Mouse (Mus musculus): Measurements from ENCODE around the gene Fam227b.

The Fam227b gene

DNA sequence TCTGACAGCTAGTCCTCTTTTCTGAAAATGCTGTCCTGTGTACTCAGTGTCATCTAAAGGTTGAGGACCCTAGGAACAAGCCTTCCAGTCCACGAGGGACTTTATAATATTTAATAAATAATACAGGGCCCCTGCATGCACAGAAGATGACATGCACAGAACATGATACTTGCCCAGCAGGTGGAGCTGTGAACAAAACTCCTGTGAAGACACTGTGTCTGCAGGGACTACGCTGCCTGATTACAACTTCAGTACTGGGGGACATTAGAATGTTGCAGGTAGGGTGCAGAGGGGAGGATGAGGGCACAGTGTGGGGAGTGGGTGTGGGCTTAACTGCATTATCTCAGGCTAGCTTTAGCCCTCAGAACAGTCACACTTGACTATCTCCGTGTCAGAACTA lies 145.7 kb downstream of the Fam227b start:
- peak; percentile 43 to 49 for DNase-seq (ENCODE audit: low spot score in 2 of 2)

DNA sequence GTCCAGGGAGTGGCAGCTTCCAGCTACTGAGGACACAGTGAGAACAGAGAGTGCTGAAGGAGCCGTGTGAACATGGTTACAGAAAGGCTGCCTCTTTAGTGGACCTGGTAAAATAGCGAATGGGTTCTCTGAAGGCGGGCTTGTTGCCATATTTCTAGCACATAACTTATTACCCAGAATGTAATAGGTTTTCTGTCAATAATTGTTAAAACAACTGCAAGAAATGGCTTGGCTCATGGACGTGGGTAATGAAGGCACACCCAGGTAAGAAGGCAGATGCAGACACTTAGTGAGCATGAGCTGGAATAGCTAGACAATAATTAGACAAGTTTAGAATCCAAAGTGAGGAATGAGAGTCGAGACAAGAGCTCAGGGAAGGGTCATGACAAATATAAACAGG lies 149.5 kb downstream of the Fam227b start:
- DNase-seq (ENCODE audit: low spot score in 2 of 2), result no peak

DNA sequence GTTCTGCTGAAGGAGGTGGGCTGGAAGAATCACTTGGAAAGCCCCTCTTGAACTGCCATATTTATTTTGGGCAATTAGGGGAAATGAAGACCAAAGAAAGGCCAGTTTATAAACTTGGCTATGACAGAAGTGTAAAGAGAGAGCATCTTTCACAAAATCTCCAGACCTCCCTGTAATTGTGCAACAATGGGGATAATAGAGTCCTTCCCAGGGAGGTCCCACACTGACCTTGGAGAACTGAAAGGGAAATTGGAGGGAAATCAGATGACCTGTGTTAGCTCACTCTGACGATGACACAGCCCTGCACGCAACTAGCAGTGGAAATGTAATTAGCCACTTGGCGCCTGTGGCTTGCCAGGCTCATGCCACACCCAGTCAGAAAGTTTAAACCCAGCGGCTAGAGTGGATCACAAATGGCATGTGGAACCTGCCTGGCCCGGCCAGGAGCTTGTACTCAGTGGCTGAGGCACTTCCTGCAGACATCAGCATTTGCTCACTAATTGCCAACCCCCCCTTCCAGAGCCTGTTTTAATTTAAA lies 175.9 kb downstream of the Fam227b start:
- no peak for DNase-seq (ENCODE audit: low spot score in 2 of 2)

DNA sequence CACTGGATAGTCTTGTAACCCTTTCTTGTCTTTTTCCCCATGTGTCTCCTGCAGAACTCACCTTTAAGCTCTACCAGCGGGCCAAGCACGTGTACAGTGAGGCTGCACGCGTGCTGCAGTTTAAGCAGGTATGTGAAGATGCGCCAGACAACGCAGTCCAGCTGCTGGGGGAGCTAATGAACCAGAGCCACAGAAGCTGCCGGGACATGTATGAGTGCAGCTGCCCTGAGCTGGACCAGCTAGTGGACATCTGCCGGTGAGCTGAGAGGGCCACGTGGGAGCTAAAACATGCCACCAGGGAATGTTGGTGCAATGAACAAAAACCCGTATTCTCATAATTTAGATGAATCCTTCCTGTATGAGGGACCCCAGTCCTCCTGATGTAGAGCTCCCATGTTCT lies 176.6 kb downstream of the Fam227b start:
- DNase-seq (ENCODE audit: low spot score in 2 of 2), result no peak

DNA sequence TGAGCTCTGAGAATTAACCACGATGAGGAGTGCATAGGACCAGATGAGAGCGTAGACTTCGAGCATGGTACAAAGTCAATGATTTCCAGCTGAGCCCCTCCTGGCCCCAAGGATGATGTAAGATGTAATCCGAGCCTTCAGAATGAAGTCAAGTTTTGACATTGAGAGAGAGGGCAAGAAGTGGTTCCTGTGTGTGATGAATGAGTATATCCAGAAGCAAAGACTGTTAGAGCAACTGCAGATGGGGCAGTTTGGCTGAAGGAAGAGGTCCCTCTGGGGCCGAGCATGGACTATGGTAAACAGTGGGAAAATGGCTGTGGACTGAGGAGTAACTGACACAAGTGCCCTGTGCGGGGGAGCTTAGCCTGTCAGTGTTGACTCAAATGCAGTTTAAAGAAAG lies 178.6 kb downstream of the Fam227b start:
- no peak for DNase-seq (ENCODE audit: low spot score in 2 of 2)

DNA sequence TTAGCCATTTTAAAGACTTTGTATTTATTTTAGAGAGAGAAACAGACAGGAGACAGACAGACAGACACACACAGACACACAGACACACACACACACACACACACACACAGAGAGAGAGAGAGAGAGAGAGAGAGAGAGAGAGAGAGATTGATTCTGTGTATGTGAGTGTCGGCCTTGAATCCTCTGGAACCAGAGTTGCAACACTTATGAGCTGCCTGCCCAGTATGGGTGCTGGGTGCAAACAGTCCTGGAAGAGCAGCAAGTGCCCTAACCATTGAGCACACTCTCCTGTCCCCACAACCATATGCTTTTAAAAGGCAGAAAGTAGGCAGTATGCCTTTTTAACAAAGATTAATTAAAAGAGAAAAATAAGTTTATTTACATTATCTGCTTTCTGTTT lies 183.0 kb downstream of the Fam227b start:
- DNase-seq (ENCODE audit: low spot score in 2 of 2), result no peak

DNA sequence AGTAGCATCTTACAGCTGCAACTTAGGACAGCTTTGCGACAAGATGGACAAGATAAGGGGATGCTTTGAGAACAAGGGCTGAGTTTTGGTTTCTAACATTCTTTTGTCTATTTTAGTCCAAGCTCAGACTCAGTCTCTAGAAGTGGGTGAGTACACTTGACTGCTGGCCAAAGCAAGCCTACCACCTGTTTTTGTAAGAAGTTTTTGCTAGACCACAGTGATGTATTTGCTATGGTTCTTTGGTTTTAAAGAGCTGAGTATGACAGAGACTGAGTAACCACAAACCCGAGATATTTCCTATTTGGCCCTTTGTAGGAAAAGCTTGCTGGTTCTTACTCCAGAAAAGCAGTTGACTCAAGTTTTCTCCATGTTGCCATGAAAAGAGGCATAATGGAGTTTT lies 203.6 kb downstream of the Fam227b start:
- DNase-seq (ENCODE audit: low spot score in 2 of 2), result no peak

DNA sequence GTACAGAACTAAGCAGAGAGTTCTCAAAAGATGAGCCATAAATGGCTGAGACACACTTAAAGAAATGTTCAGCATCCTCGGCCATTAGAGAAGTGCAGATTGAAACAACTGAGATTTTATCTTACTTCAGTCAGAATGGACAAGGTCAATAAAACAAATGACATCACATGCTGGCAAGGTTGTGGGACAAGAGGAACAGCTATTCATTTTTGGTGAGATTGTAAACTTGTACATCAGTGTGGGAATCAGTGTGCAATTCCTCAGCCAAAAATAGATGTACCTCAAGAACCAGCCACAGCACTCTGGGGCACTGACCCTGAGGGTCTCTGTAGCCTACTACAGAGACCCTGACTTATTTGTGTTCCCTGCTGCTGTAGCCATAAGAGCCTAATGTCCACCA lies 208.5 kb downstream of the Fam227b start:
- DNase-seq (ENCODE audit: low spot score in 2 of 2), result no peak

DNA sequence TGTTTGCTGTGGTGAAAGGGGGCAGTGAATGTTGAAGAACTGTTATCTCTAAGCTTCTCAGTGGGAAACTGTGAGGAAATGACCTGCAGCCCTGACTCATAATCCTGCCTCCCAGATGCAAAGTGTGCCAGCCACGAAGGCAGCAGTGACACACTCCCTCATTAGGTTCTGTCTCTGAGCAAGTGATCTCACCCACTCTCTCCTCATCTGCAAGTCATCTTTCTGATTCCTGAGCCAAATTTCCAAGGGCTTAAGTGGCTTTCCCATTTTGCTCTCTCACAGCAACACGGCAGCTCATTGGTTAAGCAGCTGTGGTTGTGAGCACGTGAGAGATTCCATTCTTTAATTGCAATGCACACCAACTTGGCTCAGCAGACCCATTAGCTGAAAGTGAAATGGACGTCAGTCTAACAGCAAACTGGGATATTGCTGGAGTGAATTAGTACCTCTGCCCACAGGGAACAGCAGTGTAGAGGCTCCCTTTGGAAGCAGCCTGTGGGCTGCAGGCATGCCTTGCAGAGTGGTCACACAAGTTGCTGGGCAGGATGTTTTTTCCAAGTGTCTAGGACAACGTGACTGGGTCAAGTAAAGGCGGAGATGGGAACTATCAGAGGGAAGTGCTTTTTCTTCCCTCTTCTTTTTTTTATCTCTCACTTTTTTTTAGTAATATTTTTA lies 210.6 kb downstream of the Fam227b start:
- no peak for DNase-seq (ENCODE audit: low spot score in 2 of 2)

DNA sequence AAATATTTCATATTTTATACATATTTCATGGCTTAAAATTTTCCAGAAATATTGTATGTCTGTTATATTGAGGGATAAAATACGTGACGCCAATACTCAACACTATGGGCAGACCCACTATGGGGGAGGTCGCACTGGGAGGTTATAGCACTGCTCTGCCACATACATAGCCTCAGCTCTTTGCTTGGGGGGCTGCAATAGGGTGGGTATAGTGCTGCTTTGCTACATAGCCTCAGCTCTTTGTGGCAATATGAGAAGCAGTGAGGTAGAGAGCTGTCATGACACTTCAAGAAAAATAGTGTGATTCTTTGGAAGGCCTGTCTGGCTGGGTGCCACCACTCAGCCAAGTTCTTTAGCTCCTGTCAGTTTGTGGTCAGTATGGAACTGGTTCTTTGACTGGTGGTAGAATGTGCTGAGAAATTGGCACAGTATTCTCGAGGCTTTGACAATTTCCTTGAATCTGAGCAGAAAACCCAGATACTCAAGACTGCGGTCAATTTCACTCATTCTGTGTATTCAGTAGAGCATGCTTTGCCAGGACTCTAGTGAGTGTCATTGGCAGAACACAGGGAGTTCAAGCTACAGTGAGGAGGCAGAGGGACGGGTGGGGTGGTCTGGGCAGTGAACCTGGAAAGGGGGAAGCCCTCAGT lies 212.7 kb downstream of the Fam227b start:
- no peak for DNase-seq (ENCODE audit: low spot score in 2 of 2)

DNA sequence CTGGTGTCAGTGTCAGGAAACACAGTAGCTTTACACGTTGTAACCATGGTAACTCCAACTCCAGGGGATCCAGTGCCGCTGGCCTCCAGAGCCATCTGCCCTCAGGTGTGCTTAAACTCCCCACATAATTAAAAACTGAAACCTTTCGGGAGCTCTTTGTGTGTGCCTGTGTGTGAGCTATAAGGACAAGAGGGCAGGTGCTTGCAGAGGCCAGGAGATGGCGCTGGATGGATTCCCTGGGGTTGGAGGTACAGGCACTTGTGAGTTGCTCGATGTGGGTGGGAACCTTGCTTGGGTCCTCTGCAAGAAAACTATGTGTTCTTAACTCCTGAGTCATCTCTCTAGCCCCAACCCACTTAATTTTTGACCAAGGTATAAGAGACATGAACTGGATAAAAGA lies 215.4 kb downstream of the Fam227b start:
- no peak for DNase-seq (ENCODE audit: low spot score in 2 of 2)

DNA sequence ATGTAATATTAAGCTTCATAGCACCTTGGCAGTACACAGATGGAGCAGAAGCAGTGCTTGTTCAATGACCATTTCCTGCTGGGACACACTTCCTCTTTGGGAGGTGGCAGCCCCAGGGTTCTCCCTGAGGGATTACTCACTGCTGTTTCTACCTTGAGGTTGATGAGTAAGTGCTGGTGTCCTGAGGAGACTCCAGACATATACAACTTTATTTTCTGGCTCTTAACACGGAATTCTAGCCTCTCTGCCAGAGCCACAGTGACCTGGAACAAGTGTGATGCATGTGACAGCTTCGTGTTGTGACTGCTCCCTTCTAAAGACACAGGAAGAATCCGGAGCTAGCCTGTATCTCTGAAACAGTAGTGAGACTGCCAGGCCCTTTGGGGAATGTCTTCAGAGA lies 217.8 kb downstream of the Fam227b start:
- DNase-seq (ENCODE audit: low spot score in 2 of 2), result no peak

Measured in frontal cortex, postnatal 25 days (tissue).